ENCODE assay signal across 12 mouse cellular contexts in the genomic region with DNA sequence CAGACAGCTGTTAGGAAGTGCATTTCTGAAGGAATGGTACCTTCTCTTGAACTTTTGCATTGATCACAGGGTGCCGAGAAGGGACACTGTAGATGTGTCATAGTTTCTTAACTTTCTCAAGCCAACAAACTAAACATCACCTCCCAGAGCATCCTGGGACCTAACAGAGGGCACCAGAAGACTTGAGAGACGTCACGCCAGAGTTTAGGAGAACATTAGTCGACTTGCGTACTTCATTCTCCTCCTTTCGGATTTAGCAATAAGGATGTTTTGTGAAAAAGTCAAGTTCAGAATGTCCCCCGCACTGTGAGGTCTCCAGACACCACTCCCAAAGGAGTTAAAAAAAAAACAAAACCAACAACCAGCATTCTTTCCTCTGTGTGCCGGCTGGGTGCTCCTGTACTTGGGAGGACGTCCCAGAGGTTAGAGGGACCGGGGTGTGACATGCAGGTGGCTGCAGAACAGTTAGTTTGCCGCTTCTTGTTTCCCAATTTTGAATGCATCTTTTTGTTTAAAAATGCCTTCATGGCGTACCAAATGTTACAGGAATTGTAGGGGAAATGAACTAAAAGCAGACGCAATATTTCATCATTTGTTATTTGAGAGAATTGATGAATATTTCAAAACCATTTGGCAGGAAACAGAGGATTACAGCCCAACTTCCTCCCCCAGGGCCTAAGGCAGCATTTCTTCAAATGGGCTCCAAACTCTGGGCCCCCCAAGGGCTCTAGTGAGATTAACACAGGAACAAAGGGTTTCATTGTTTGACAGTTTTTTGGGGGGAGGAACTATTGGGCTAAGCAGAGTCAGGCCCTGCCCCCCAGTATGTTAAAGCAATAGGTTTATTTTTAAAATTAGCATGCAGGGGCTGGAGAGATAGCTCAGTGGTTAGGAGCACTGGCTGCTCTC. TPM values are rescaled to one million over a fixed set of nuclear protein-coding genes. Genes with fewer than 3 reads are reported as not detected.
DNase-seq lines count a peak whose midpoint lies in the region; ATAC-seq and TF ChIP-seq lines count a peak whose summit lies in the region.
"Had no signal": no experiment of that assay in that cellular context is flagged by ENCODE, and none has a peak within 500 bp of the region (broad histone marks: within the 10 kb centered on the region; RNA-seq: fewer than 3 reads in every experiment).

No protein-coding gene starts in this region.

- H3K4me2 ChIP-seq in hindbrain, embryonic 13.5 days, result no peak overlapping the region
- H3K4me2 ChIP-seq in hindbrain, embryonic 11.5 days (replicated peaks; ENCODE audit: low read depth, low read length), result no peak overlapping the region
- H3K4me2 ChIP-seq: neural tube, embryonic 13.5 days had no signal

- no peak for ATAC-seq in hindbrain, embryonic 13.5 days (ENCODE audit: low FRiP score)
- ATAC-seq in hindbrain, embryonic 11.5 days (ENCODE audit: low FRiP score), result no peak
- ATAC-seq: intestine, embryonic 16.5 days had no signal

- H3K9ac ChIP-seq in hindbrain, embryonic 13.5 days, result 0 out of 2 replicates have a peak overlapping the region, but pooled peaks have one; percentile 14
- no peak overlapping the region for H3K9ac ChIP-seq in hindbrain, embryonic 11.5 days (ENCODE audit: low read depth, low read length)
- H3K9ac ChIP-seq: neural tube, embryonic 13.5 days had no signal

- H3K4me1 ChIP-seq in hindbrain, embryonic 13.5 days (replicated peaks), result no peaks in the 10 kb centered on the region
- no peaks in the 10 kb centered on the region for H3K4me1 ChIP-seq in hindbrain, embryonic 11.5 days (replicated peaks; ENCODE audit: control insufficient read depth, insufficient read depth, low read length)
- peaks cover 4% of the 10 kb centered on the region for H3K4me1 ChIP-seq in testis, adult 2 months (ENCODE audit: control insufficient read depth, insufficient read depth, low read length)
- H3K4me1 ChIP-seq: neural tube, embryonic 13.5 days had no signal

- no peak overlapping the region for H3K4me3 ChIP-seq in hindbrain, embryonic 13.5 days
- no peak overlapping the region for H3K4me3 ChIP-seq in hindbrain, embryonic 11.5 days (ENCODE audit: low read depth, low read length)
- H3K4me3 ChIP-seq in testis, adult 2 months (ENCODE audit: control insufficient read depth, low read depth, low read length), result no peak overlapping the region
- H3K4me3 ChIP-seq: neural tube, embryonic 13.5 days had no signal

- no peak for TF ChIP-seq POLR2A in testis, adult 2 months (IDR thresholded peaks at IDR 0.05; ENCODE audit: control insufficient read depth, low read depth, low read length)

- no peaks in the 10 kb centered on the region for H3K9me3 ChIP-seq in hindbrain, embryonic 13.5 days
- H3K9me3 ChIP-seq in hindbrain, embryonic 11.5 days (ENCODE audit: control insufficient read depth, low read length), result no peaks in the 10 kb centered on the region
- H3K9me3 ChIP-seq: neural tube, embryonic 13.5 days had no signal

- no peak overlapping the region for H3K27ac ChIP-seq in hindbrain, embryonic 13.5 days
- H3K27ac ChIP-seq in hindbrain, embryonic 11.5 days (ENCODE audit: low read depth, low read length), result no peak overlapping the region
- peak overlapping the region; percentile 59 for H3K27ac ChIP-seq in testis, adult 2 months (ENCODE audit: control insufficient read depth, insufficient read depth, low read depth, low read length)
- H3K27ac ChIP-seq: neural tube, embryonic 13.5 days had no signal

- intact Hi-C loops in heart, postnatal 10 days (cut with DNase I), result no loop called here

- H3K27me3 ChIP-seq in hindbrain, embryonic 13.5 days, result no peaks in the 10 kb centered on the region
- H3K27me3 ChIP-seq in hindbrain, embryonic 11.5 days (ENCODE audit: control insufficient read depth, insufficient read depth, low read length), result no peaks in the 10 kb centered on the region
- no peaks in the 10 kb centered on the region for H3K27me3 ChIP-seq in testis, adult 2 months (ENCODE audit: control insufficient read depth, insufficient read depth, low read length)
- H3K27me3 ChIP-seq: neural tube, embryonic 13.5 days had no signal

- TF ChIP-seq CTCF in testis, adult 2 months (IDR thresholded peaks at IDR 0.05; ENCODE audit: control insufficient read depth, insufficient read depth, insufficient replicate concordance, low read depth, low read length), result no peak

- 69% methylated on average over 13 of the region's 13 CpGs for WGBS in hindbrain, embryonic 13.5 days
- 67% methylated on average over 13 of the region's 13 CpGs for WGBS in hindbrain, embryonic 11.5 days

- DNase-seq in hindbrain, embryonic 11.5 days (ENCODE audit: low spot score), result no peak
- no peak for DNase-seq in testis, postnatal 10 days (ENCODE audit: low spot score)
- peak; percentile 54 to 56 for DNase-seq in heart, postnatal 10 days
- no peak for DNase-seq in urinary bladder, postnatal 10 days (ENCODE audit: low spot score)
- no peak for DNase-seq in cerebellum, adult 9-10 months
- DNase-seq in layer of hippocampus, adult 9-10 months (ENCODE audit: low spot score), result no peak
- DNase-seq: gastrocnemius, postnatal 14 days had no signal

- no peaks in the 10 kb centered on the region for H3K36me3 ChIP-seq in hindbrain, embryonic 13.5 days
- no peaks in the 10 kb centered on the region for H3K36me3 ChIP-seq in hindbrain, embryonic 11.5 days (ENCODE audit: control insufficient read depth, insufficient read depth, low read length)
- no peaks in the 10 kb centered on the region for H3K36me3 ChIP-seq in testis, adult 2 months (ENCODE audit: control insufficient read depth, insufficient read depth, low read length)
- H3K36me3 ChIP-seq: neural tube, embryonic 13.5 days had no signal

RNA-seq across cellular contexts. Expression of a gene that starts 15.7 kb away (rescaled TPM):
- 0.56 and 0.66 TPM in 2 replicates for polyA plus RNA-seq in hindbrain, embryonic 13.5 days (2015; fragmentation: Nextera tagmentation; extraction: Ambion mirVana)
- polyA plus RNA-seq in hindbrain, embryonic 11.5 days (2014; fragmentation: Nextera tagmentation; extraction: Ambion mirVana), result 0.17 and 0.25 TPM in 2 replicates
- 8.5 and 10.4 TPM in 2 replicates for polyA plus RNA-seq in testis, adult 2 months (2012; rRNA removed)
- 1 to 10 TPM; 2.3 to 3.6 TPM for total RNA-seq in heart, postnatal 10 days (2021)
- total RNA-seq: megakaryocyte-erythroid progenitor cell, adult 5-6 weeks had no signal

RNA-seq across cellular contexts. Expression of a gene that starts 24.6 kb away (rescaled TPM):
- polyA plus RNA-seq in hindbrain, embryonic 13.5 days (2015; fragmentation: Nextera tagmentation; extraction: Ambion mirVana), result 82.9 and 84.6 TPM in 2 replicates
- 66.5 and 69.6 TPM in 2 replicates for polyA plus RNA-seq in hindbrain, embryonic 11.5 days (2014; fragmentation: Nextera tagmentation; extraction: Ambion mirVana)
- 16.4 and 17.5 TPM in 2 replicates for polyA plus RNA-seq in testis, adult 2 months (2012; rRNA removed)
- 10 to 100 TPM; 24.1 to 28.2 TPM for total RNA-seq in heart, postnatal 10 days (2021)

RNA-seq across cellular contexts. Expression of a gene that starts 54.6 kb away (rescaled TPM):
- polyA plus RNA-seq in hindbrain, embryonic 13.5 days (2015; fragmentation: Nextera tagmentation; extraction: Ambion mirVana), result 4.9 and 5.0 TPM in 2 replicates
- polyA plus RNA-seq in hindbrain, embryonic 11.5 days (2014; fragmentation: Nextera tagmentation; extraction: Ambion mirVana), result 2.2 and 2.9 TPM in 2 replicates
- 51.4 TPM in 2 replicates for polyA plus RNA-seq in testis, adult 2 months (2012; rRNA removed)
- 10 to 100 TPM; 16.8 to 20.4 TPM for total RNA-seq in heart, postnatal 10 days (2021)

Comparison
In these comparisons a context has a peak if more than half of its experiments do, and no peak if none do; other contexts are left out.
1. DNase-seq: peak in heart, postnatal 10 days (2 of 2); none in hindbrain, embryonic 11.5 days (single experiment), testis, postnatal 10 days (single experiment), urinary bladder, postnatal 10 days (single experiment), cerebellum, adult 9-10 months (single experiment) and layer of hippocampus, adult 9-10 months (single experiment).